Mouse (Mus musculus): ENCODE results near the gene Tmem47. TPM values are rescaled to one million over a fixed set of nuclear protein-coding genes. Genes with fewer than 3 reads are reported as not detected.
A peak's percentile ranks its signal among the peaks of the same experiment; 100 is the strongest.

The Tmem47 gene
- 29.9 and 33.7 TPM in 2 replicates for polyA plus RNA-seq (2014; fragmentation: Nextera tagmentation; extraction: Ambion mirVana)

GRCm38 (mm10) chrX:81070210-81070803 is at the start of gene Tmem47:
TSS of gene Tmem47 (plus strand) at chrX:81070698.
- Histone ChIP-seq H3K9ac (ENCODE audit: low read length) (peak within 1 kb of the TSS; percentile 76), H3K4me2 (ENCODE audit: low read length) (peak within 1 kb of the TSS; percentile 64), H3K36me3 (ENCODE audit: control insufficient read depth, insufficient read depth, low read length) (no peaks in the 10 kb centered on the region), H3K4me3 (ENCODE audit: control insufficient read depth in 1 of 2, insufficient read depth in 1 of 2, low read depth in 1 of 2, low read length in 2 of 2) (peak within 1 kb of the TSS; percentile 58 to 72), H3K27me3 (ENCODE audit: control insufficient read depth, insufficient read depth, low read length) (no peaks in the 10 kb centered on the region), H3K4me1 (ENCODE audit: control insufficient read depth in 2 of 2, insufficient read depth in 2 of 2, low read length in 2 of 2) (no peaks in the 10 kb centered on the region; a peak in 1 of 4 replicates), H3K27ac (replicated peaks in 1 of 2; ENCODE audit: control insufficient read depth in 1 of 2, insufficient read depth in 1 of 2, low read depth in 2 of 2, low read length in 2 of 2) (peak within 1 kb of the TSS; percentile 85 to 90), H3K9me3 (ENCODE audit: control insufficient read depth, low read length) (no peaks in the 10 kb centered on the region)
- 5% methylated on average over 38 of the region's 39 CpGs for WGBS
- ATAC-seq (ENCODE audit: insufficient number of reproducible peaks, insufficient read depth, low FRiP score, low read depth): peak; percentile 93

DNA sequence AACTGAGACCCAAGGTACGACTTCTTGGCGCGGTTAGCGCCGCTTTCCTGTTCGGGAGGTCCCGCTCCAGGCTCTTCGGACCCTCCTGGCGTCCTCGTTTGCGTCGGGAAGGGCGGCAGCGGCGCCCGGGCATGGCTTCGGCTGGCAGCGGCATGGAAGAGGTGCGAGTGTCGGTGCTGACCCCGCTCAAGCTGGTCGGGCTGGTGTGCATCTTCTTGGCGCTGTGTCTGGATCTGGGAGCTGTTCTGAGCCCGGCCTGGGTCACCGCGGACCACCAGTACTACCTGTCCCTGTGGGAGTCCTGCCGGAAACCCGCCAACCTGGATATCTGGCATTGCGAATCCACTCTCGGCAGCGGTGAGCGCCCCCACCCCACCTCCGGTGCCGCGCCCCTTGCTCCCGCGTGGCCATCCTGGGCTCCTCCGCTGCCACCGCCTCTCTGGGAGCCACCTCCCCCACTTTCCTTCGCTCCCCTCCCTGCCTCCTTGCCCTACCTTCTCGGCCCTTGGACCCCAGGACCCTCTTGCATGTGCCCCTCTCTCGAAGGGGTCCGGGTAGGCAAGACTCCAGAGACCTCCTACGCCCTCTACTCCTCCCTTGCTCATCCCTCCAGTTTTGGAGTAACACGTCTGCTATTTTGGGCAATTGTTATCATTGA is 435 bp downstream of the Tmem47 start:
- Histone ChIP-seq H3K27me3 (ENCODE audit: control insufficient read depth, insufficient read depth, low read length) (no peaks in the 10 kb centered on the region), H3K9me3 (ENCODE audit: control insufficient read depth, low read length) (no peaks in the 10 kb centered on the region), H3K27ac (replicated peaks in 1 of 2; ENCODE audit: control insufficient read depth in 1 of 2, insufficient read depth in 1 of 2, low read depth in 2 of 2, low read length in 2 of 2) (peak overlapping the region; percentile 67 to 90), H3K4me3 (ENCODE audit: control insufficient read depth in 1 of 2, insufficient read depth in 1 of 2, low read depth in 1 of 2, low read length in 2 of 2) (peak overlapping the region; percentile 58 to 72), H3K4me2 (ENCODE audit: low read length) (peak overlapping the region; percentile 64), H3K36me3 (ENCODE audit: control insufficient read depth, insufficient read depth, low read length) (no peaks in the 10 kb centered on the region), H3K4me1 (ENCODE audit: control insufficient read depth in 2 of 2, insufficient read depth in 2 of 2, low read length in 2 of 2) (no peaks in the 10 kb centered on the region; a peak in 1 of 4 replicates), H3K9ac (ENCODE audit: low read length) (peak overlapping the region; percentile 76)
- WGBS: 8% methylated on average over 39 of the region's 45 CpGs
- peak; percentile 39; the same call in 1 of the 2 replicates for ATAC-seq (ENCODE audit: insufficient number of reproducible peaks, insufficient read depth, low FRiP score, low read depth)

DNA sequence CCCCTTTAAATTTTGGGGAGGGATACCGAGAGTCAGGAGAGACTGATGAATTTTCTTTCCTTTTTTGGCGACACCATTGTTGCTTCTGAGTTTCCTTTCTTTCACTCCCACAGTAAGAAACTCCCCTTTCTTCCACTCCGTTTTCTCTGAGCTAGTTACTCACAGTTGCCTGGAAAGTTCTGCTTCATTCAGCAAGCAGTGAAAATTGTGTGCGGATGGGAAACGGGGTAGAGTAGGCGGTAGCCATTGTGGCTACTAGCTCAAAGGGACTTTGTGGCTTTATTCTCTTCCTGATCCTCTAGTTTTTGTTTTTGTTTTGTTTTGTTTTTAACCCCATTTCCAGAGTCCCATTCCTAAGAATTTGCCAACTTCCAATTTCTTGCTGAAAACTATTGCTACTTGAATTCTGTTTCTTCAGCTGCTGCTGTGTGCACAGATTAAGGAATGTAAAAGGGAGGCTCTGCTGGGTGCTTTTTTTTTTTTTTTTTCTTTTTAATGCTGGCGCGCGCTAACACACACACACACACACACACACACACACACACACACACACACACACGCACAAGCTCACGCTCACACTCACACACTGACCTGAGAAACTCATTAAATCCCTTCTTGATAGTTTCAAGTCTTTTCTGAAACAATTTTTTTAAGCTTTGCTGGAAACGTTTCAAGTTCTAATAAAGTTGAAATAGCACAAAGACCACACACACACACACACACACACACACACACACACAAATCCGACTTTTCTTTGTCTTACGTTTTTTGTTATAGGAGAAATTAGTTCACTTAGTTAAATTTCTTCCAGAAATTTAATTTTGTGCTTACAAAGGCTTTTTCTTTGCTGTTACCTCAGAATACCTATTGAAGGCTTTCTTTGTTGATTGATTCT is 1.5 kb downstream of the Tmem47 start:
- ATAC-seq (ENCODE audit: insufficient number of reproducible peaks, insufficient read depth, low FRiP score, low read depth): no peak
- Histone ChIP-seq H3K27ac (replicated peaks in 1 of 2; ENCODE audit: control insufficient read depth in 1 of 2, insufficient read depth in 1 of 2, low read depth in 2 of 2, low read length in 2 of 2) (peak overlapping the region; percentile 67 to 90), H3K27me3 (ENCODE audit: control insufficient read depth, insufficient read depth, low read length) (no peaks in the 10 kb centered on the region), H3K4me3 (ENCODE audit: control insufficient read depth in 1 of 2, insufficient read depth in 1 of 2, low read depth in 1 of 2, low read length in 2 of 2) (peak overlapping the region; percentile 58 to 72), H3K9ac (ENCODE audit: low read length) (peak overlapping the region; percentile 76), H3K36me3 (ENCODE audit: control insufficient read depth, insufficient read depth, low read length) (no peaks in the 10 kb centered on the region), H3K9me3 (ENCODE audit: control insufficient read depth, low read length) (no peaks in the 10 kb centered on the region), H3K4me2 (ENCODE audit: low read length) (peak overlapping the region; percentile 64), H3K4me1 (ENCODE audit: control insufficient read depth in 2 of 2, insufficient read depth in 2 of 2, low read length in 2 of 2) (no peaks in the 10 kb centered on the region; a peak in 1 of 4 replicates)
- 8% methylated on average over 14 of the region's 14 CpGs for WGBS

DNA sequence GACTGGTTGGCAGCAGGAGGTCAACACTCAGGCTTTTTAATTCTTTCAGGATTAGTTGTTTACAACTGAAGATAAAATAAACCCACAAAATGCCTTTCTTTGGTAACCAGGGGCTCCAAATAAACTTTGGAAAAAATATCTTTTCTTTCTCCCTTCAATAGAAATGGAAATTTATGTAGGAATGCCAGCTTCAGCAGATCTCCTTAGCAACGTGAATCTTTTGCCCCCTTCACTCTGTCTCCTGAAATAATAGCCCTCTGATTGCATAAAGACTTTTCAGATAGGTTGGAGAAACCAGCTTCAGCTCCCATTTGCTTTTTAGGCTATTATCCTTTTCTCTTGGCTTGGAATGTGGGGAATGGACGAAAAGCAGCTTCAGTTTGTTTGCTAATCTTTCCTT is 2.2 kb downstream of the Tmem47 start:
- no peaks in the 10 kb centered on the region for H3K9me3 ChIP-seq (ENCODE audit: control insufficient read depth, low read length)

DNA sequence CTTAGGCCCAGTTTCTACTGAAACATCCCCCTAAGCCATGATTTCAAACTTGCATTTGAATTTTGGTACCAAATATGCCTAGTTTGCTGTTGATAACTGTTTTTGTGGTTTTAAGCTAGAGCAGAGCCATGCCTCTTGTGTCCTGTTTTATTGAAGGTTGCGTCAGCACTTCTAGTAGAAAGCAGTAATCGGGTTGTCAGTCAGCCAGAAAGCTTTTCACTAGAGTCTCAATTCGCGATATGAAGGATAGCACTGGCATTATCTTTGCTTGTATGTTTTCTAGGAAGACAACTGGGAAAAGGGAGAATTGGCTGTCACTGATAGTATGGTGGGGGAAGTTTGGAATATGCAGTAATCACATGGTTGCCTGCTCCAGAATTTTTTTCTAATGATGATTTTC is 3.3 kb downstream of the Tmem47 start:
- no peaks in the 10 kb centered on the region; a peak in 1 of 4 replicates for H3K4me1 ChIP-seq (ENCODE audit: control insufficient read depth in 2 of 2, insufficient read depth in 2 of 2, low read length in 2 of 2)
- no peaks in the 10 kb centered on the region for H3K27me3 ChIP-seq (ENCODE audit: control insufficient read depth, insufficient read depth, low read length)
- no peak overlapping the region for H3K27ac ChIP-seq (replicated peaks in 1 of 2; ENCODE audit: control insufficient read depth in 1 of 2, insufficient read depth in 1 of 2, low read depth in 2 of 2, low read length in 2 of 2)
- no peaks in the 10 kb centered on the region for H3K36me3 ChIP-seq (ENCODE audit: control insufficient read depth, insufficient read depth, low read length)
- no peak for ATAC-seq (ENCODE audit: insufficient number of reproducible peaks, insufficient read depth, low FRiP score, low read depth)
- H3K9me3 ChIP-seq (ENCODE audit: control insufficient read depth, low read length): no peaks in the 10 kb centered on the region
- peak overlapping the region in 1 of 2 experiments; percentile 58; a peak in 1 of 4 replicates for H3K4me3 ChIP-seq (ENCODE audit: control insufficient read depth in 1 of 2, insufficient read depth in 1 of 2, low read depth in 1 of 2, low read length in 2 of 2)
- 0 out of 2 replicates have a peak overlapping the region, but pooled peaks have one; percentile 41 for H3K9ac ChIP-seq (ENCODE audit: low read length)
- peak overlapping the region; percentile 64 for H3K4me2 ChIP-seq (ENCODE audit: low read length)
- WGBS: 20% methylated on average over 4 of the region's 4 CpGs

More for the DNA sequence above, 2.2 kb downstream of the Tmem47 start:
- WGBS: 12% methylated on average over 2 of the region's 2 CpGs
- H3K9ac ChIP-seq (ENCODE audit: low read length): peak overlapping the region; percentile 76
- H3K4me3 ChIP-seq (ENCODE audit: control insufficient read depth in 1 of 2, insufficient read depth in 1 of 2, low read depth in 1 of 2, low read length in 2 of 2): peak overlapping the region; percentile 13 to 58; a peak in 3 of 4 replicates
- no peaks in the 10 kb centered on the region for H3K36me3 ChIP-seq (ENCODE audit: control insufficient read depth, insufficient read depth, low read length)
- peak overlapping the region; percentile 64 for H3K4me2 ChIP-seq (ENCODE audit: low read length)
- peak overlapping the region in 1 of 2 experiments; percentile 90; a peak in 1 of 4 replicates for H3K27ac ChIP-seq (replicated peaks in 1 of 2; ENCODE audit: control insufficient read depth in 1 of 2, insufficient read depth in 1 of 2, low read depth in 2 of 2, low read length in 2 of 2)
- no peak for ATAC-seq (ENCODE audit: insufficient number of reproducible peaks, insufficient read depth, low FRiP score, low read depth)
- H3K4me1 ChIP-seq (ENCODE audit: control insufficient read depth in 2 of 2, insufficient read depth in 2 of 2, low read length in 2 of 2): no peaks in the 10 kb centered on the region; a peak in 1 of 4 replicates
- H3K27me3 ChIP-seq (ENCODE audit: control insufficient read depth, insufficient read depth, low read length): no peaks in the 10 kb centered on the region

DNA sequence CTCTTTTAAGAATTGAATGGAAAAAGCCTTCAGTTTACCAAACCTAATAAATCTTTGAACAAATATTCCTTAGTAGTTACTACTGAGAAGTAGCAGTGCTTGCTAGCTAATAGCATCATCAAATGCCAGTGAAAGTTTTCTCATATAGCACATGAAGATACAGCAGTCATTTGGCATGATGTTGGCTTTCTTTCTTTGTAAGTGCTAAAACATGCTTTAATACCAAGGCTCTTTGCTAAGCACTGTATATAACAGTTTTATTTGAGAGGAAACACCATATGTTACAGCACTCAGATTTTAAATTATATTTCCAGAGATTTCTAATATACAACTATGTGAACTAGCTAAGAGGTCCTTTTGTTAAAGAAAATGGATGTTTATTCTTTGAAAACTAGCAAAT is 8.0 kb downstream of the Tmem47 start:
- H3K27ac ChIP-seq (replicated peaks in 1 of 2; ENCODE audit: control insufficient read depth in 1 of 2, insufficient read depth in 1 of 2, low read depth in 2 of 2, low read length in 2 of 2): no peak overlapping the region
- H3K4me3 ChIP-seq (ENCODE audit: control insufficient read depth in 1 of 2, insufficient read depth in 1 of 2, low read depth in 1 of 2, low read length in 2 of 2): no peak overlapping the region
- no peak overlapping the region for H3K4me2 ChIP-seq (ENCODE audit: low read length)
- no peaks in the 10 kb centered on the region for H3K27me3 ChIP-seq (ENCODE audit: control insufficient read depth, insufficient read depth, low read length)
- no peaks in the 10 kb centered on the region for H3K36me3 ChIP-seq (ENCODE audit: control insufficient read depth, insufficient read depth, low read length)
- ATAC-seq (ENCODE audit: insufficient number of reproducible peaks, insufficient read depth, low FRiP score, low read depth): no peak
- H3K4me1 ChIP-seq (ENCODE audit: control insufficient read depth in 2 of 2, insufficient read depth in 2 of 2, low read length in 2 of 2): no peaks in the 10 kb centered on the region; a peak in 1 of 4 replicates
- no peak overlapping the region for H3K9ac ChIP-seq (ENCODE audit: low read length)
- H3K9me3 ChIP-seq (ENCODE audit: control insufficient read depth, low read length): no peaks in the 10 kb centered on the region

DNA sequence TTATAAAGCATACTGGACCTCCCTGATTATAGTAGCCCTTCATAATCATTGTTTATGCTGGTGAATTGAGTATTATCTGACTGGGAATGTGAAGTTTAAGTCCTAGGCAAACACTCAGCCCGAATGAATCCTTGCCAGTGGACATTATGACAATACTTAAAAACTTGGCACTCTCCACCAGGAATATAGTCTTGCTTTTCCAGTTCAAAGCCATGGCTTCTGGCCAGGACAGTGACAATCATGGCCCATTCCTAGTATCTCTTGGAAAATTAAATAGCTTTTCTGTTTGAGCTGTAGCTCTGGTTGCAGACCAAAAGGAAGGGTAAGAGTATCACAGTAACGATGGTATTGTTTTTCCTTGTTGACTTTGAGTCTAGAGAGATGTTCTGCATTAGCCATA is 10.5 kb downstream of the Tmem47 start:
- ATAC-seq (ENCODE audit: insufficient number of reproducible peaks, insufficient read depth, low FRiP score, low read depth): no peak
- Histone ChIP-seq H3K9ac (ENCODE audit: low read length) (no peak overlapping the region), H3K4me3 (ENCODE audit: control insufficient read depth in 1 of 2, insufficient read depth in 1 of 2, low read depth in 1 of 2, low read length in 2 of 2) (no peak overlapping the region), H3K4me1 (ENCODE audit: control insufficient read depth in 2 of 2, insufficient read depth in 2 of 2, low read length in 2 of 2) (no peaks in the 10 kb centered on the region; a peak in 1 of 4 replicates), H3K27ac (replicated peaks in 1 of 2; ENCODE audit: control insufficient read depth in 1 of 2, insufficient read depth in 1 of 2, low read depth in 2 of 2, low read length in 2 of 2) (peak overlapping the region in 1 of 2 experiments; percentile 28; a peak in 1 of 4 replicates), H3K36me3 (ENCODE audit: control insufficient read depth, insufficient read depth, low read length) (no peaks in the 10 kb centered on the region), H3K9me3 (ENCODE audit: control insufficient read depth, low read length) (no peaks in the 10 kb centered on the region), H3K27me3 (ENCODE audit: control insufficient read depth, insufficient read depth, low read length) (no peaks in the 10 kb centered on the region), H3K4me2 (ENCODE audit: low read length) (no peak overlapping the region)
- WGBS: 40% methylated on average over 2 of the region's 2 CpGs
